Mouse (Mus musculus) adrenal gland, adult (tissue): Measurements from ENCODE around the gene St8sia1.

ENCODE experiments used
- DNase-seq, 2 experiments: peaks; one replicate each; pipeline ENCODE4 v3.0.0; 2022 to 2023; ENCODE audit warnings: low spot score in 1 of 2; ENCODE audit not compliant: inconsistent age in 2 of 2

St8sia1 gene

DNA sequence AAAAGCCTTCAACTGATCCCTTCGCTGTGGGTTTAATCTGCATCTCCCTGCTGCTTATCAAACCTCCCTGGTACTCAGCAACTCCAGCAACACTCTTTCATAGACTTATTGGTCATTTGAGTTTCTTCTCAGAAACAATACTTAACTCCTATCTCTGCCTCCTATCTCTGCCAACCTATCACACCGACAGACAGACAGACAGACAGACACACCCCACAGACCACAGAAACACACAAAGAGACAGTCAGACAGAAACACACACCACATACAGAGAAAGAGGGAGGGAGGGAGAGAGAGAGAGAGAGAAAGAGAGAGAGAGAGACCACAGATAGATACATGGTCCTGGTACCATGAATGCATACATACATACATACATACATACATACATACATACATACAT, 18.8 kb downstream of the St8sia1 start:
- DNase-seq: no peak

GRCm38 (mm10) chr6:142944470-142944869, 19.8 kb downstream of the St8sia1 start:
- DNase-seq: no peak

DNA sequence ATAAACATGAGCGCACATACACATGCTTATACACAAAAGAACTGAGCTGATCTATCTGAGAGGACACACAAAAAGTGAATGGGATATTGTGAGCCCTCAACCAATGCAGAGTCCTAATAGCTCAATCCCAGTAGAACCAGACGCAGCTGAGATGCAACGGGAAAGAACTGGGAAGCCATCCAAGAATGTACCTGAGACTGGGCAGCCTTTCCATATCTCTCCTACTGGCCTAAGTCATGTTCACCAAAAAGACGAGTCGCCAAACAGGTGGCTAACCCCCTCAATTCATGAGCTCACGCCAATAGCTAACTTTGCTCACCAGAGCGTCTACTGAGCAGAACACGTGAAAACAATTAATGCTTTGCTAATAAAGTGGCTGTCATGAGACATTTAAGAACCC, 20.8 kb downstream of the St8sia1 start:
- DNase-seq: no peak

GRCm38 (mm10) chr6:142941596-142942381, 22.5 kb downstream of the St8sia1 start:
- no peak for DNase-seq

- DNase-seq: no peak
Observed at GRCm38 (mm10) chr6:142941078-142941477, 23.2 kb downstream of the St8sia1 start.

GRCm38 (mm10) chr6:142938549-142939345, 25.5 kb downstream of the St8sia1 start:
- peak; percentile 30 to 44 for DNase-seq

GRCm38 (mm10) chr6:142938074-142938473, 26.2 kb downstream of the St8sia1 start:
- no peak for DNase-seq

DNA sequence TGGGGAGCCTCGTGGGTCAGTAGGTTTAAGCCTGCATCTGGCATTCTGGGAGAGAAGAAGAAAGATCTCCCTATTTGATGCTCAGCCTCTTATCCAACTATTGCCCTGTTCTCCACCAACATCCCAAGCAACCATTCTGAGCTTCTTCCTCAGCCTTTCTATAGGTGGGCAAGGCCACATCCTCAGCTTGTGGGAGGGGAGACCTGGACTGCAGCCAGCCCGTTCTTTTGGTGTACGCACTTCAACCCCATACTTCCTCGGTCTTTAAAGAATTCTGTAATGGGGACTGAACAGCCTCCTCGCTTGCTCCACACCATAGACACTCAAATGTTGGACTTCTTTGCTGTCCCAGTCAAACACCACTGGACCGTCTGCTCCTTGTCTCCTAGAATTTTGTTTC, 31.7 kb downstream of the St8sia1 start:
- no peak for DNase-seq

DNA sequence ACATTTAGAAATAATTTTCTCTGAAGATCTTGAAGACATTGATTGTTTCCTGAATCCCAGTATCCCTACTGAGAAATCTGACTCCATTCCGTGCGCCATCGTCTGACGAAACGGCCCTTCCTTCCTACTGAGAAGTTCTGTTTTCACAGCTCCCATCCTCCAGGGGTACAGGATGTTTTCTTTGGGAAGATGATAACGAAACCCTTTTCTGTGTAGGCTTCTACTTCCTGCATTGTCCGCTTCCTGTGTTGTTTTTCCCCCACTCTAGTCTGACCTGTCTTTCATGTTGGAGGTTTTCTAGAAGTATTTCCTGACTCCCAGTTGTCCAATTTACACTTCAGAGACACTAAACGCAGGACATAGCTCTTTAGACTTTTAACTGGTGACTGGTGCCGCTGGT, 32.1 kb downstream of the St8sia1 start:
- no peak for DNase-seq

- no peak for DNase-seq
Observed at GRCm38 (mm10) chr6:142928551-142929309, 35.5 kb downstream of the St8sia1 start.

DNA sequence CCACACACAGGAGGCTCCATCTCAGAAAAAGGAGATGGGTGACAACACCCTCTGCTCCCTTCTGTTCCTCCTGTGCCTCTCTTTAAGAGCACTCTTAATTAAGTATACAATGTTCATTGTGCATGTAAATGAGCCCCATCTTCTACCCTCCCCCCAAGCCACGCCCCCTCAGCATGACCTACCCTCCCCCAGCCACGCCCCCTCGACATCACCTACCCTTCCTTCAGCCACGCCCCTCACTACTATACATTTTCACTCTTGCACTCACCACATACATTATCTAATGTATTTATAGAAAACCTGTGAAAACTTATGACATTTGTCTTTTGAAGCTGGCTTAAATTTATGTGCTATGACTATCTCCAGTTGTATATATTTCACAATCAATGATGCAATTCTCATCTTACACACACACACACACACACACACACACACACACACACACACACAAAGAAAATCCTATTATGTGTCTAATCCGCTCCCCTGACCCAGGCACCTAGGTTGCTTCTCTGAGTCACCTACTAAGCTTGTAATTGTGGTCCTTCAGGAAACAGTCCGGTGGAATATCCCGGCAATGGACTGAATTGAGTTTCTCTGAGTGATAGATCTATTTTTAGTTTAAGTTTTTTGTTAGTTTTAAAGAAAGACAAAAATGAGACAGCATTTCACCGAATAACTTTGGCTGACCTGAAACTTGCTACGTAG, 37.2 kb downstream of the St8sia1 start:
- no peak for DNase-seq

- DNase-seq: no peak
Observed at GRCm38 (mm10) chr6:142925921-142926320, 38.3 kb downstream of the St8sia1 start.

DNA sequence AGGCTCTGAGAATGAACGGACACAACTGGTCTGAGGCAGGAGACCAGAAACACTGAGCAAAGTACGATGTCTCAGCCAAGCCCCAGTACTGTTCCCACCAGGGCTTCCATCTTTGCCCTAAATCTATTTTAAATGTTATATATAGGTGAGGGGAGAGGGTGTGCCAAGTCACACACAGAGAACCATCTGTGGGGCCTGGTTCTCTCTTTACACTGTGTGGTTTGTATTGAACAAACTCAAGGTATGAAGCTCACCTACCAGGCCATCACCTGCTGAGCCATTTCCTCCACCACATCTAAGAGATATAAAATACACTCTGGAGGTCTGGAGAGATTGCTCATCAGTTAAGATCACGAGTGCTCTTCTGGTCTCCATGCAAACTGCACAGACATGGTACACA, 38.9 kb downstream of the St8sia1 start:
- DNase-seq: no peak

DNA sequence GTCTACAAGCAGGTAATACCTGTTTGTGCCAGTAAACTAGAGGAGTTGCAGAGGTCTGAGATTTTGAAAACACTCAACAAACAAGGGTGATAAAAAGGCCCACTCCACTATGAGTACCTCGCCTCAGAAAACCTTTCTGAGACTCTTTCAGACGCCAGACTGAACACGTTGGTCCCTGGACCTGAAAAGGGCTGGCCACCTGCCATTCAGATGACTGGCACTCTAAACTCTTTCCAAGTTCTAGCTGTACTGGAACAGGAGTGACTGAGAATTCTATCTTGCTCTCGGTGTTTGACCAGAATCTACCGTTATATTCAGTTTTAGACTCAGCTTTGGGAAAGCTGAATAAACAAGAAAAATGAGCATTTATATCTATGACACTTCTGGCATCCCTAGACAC, 43.4 kb downstream of the St8sia1 start:
- no peak for DNase-seq

- no peak for DNase-seq
Observed at GRCm38 (mm10) chr6:142918691-142919090, 45.6 kb downstream of the St8sia1 start.

DNA sequence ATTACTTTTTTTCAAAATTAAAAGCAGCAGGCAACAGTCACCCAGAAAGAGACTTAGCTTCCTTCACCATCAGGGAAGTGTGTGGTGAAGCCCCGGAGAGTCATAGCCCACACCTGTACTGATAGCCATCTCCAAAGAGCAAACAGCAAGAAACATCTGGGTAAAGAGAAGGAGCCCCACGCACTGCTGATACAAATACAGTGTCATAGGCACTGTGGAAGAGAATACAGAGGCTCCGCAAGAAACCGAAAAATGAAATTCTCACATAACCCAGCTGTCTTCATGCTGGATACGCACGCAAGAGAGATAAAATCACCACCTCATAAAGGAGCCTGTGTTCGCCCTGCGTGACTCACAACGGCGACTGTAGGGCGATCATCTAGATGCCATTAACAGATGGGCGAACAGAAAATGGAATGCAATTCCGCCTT, 46.8 kb downstream of the St8sia1 start:
- peak; percentile 10 to 39 for DNase-seq

GRCm38 (mm10) chr6:142916271-142916941, 47.8 kb downstream of the St8sia1 start:
- no peak for DNase-seq

- DNase-seq: no peak
Observed at GRCm38 (mm10) chr6:142915464-142915863, 48.8 kb downstream of the St8sia1 start.

- DNase-seq: no peak
Observed at GRCm38 (mm10) chr6:142914676-142915075, 49.6 kb downstream of the St8sia1 start.

DNA sequence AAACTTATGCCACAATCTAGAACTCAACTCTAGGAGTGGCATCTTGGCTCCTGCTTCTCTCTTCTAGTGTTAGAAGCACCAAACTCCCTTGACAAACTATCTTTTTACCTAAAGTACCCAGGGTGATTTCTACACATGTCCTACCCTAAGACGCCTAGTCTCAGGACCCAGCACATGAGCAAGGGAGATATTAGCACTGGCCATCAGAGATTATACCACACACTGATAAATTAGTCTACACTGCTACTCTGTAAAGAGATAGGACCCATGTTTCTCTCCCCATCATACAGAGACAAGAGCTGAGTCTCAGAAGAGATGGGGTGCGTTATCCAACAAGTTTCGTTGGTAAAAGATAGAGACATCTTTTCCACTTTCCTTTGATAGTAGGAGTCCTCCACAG, 53.0 kb downstream of the St8sia1 start:
- no peak for DNase-seq
